Mouse (Mus musculus) thymus, postnatal 36 days (tissue): Measurements from ENCODE around the gene Gm17662.

Experiments used
- DNase-seq, 2 experiments: peaks; one replicate each; pipeline ENCODE4 v3.0.0; 2022; ENCODE audit warnings: mixed read lengths in 2 of 2

Gm17662 gene

DNA sequence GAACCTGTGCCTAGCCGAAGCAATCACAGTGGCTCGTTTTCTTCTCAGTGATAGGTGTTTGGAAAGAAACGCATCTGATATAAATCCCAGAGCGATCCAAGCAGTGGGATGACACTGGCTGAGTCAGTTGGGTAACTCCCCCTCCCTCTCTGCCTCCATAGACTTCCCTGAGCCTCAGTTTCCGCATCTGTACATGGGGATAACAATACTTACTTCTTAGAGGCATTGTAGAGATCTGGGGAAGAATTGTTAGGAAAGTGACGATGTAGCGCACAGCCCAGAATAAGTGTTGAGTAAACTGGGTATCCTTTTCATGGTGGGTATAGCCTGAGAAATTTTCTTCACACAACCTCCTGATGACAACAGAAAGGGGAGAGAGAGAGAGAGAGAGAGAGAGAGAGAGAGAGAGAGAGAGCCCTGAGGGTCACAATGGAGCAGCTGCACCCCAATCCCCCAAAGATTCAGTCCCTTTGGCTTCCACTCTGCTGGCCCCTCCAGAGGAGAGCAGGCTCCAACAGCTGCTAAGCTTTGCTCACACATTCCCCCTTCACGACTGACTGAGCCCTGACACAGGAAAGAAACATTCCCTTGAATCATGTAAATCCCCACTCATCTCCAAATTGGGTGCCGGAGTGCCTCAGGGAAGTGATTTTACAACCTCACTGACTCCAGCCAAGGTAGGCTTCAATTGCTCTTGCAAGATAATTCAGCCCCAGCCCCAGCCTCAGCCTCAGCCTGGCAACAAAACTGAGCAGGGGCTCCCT, 31.6 kb downstream of the Gm17662 start:
- no peak for DNase-seq

DNA sequence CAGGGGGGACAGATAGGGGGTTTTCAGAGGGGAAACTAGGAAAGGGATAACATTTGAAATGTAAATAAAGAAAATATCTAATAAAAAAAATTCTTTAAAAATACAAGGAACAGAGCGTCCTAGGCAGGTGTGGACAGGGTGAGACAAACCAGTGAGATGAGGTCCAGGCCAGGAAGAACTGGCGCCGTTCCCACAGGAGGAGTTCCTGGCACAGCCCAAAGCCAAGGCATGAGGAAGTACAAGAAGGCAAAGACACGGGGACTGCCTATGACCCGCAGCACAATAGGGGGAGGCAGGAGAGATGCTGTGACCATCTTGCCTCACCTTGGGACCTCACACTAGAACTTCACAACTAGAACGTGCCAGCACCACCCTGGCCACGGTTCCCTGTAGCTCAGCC, 34.6 kb downstream of the Gm17662 start:
- DNase-seq: no peak

DNA sequence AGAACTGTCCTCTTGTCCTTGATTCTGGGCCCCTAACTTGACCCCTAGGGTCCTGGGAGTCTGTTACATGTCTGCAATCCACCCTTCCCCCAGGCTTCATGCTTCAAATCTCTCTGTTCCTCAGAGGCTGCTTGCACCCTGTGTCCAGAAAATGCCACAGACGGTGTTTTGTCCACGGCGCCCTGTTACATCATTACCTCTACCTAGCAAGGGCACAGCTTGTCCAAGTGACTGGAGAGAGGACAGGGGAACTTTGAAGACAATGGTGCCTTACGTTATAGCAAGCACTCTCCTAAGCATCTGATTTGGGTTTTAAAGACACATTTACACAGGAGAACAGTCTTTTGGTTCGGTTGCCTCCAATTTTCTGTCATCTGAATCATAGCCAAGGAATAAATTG, 36.5 kb downstream of the Gm17662 start:
- no peak for DNase-seq

DNA sequence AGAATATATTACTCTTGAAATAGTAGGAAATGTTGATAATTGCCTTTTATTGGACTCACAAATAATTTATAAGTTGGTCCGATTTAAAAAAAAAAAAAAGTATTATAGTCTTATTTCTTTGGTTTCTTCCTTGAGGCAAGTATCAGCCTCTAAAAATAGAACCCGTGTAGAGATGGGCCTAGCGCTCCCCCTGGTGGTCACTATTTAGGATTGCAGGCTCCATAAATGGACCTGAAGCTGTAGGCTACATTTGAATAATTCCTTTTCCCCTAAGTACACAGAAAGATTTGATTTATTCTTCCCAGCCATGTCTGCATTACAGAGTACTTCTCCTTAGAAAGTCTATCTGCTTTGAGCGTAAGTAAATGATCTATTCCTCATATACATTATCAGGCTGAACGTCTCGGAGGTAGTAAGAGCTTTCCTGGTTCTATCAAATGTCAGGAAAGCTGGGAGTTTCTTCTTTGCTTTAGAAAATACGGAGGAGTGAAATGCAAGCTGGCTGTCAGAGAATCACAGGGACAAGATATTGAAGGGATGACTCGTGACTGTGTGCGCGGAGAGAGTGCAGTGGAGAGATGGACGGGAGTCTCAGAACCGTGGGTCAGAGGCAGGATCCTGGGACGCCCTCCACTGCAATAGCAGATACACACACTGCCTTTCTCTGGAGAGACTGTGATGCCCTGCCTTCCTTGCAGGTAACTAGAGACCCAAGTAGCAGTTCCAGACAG, 37.0 kb downstream of the Gm17662 start:
- DNase-seq: peak in 1 of 2 experiments; percentile 3

DNA sequence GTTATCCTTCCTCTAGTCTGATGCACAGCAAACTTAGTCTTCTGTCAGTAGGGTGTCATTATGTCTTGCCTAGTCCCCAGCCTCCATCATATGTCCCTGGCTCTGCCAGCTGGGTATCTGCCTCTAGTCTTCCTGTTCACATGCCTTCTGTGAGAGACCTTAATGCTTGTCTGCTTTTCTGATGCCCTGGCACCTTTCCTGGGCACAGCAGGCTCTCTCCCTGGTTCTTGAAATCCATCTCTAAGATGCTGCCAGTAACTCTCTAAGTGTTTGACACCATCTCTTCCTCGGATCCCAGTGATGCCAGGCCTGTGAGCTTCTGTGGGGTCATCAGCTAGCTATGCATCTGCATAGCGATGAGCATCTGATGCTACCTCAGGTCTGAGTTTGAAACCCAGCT, 45.7 kb downstream of the Gm17662 start:
- DNase-seq: no peak

- DNase-seq: no peak
Observed at GRCm38 (mm10) chr4:104905049-104905448, 47.9 kb downstream of the Gm17662 start.
